In the genomic region with DNA sequence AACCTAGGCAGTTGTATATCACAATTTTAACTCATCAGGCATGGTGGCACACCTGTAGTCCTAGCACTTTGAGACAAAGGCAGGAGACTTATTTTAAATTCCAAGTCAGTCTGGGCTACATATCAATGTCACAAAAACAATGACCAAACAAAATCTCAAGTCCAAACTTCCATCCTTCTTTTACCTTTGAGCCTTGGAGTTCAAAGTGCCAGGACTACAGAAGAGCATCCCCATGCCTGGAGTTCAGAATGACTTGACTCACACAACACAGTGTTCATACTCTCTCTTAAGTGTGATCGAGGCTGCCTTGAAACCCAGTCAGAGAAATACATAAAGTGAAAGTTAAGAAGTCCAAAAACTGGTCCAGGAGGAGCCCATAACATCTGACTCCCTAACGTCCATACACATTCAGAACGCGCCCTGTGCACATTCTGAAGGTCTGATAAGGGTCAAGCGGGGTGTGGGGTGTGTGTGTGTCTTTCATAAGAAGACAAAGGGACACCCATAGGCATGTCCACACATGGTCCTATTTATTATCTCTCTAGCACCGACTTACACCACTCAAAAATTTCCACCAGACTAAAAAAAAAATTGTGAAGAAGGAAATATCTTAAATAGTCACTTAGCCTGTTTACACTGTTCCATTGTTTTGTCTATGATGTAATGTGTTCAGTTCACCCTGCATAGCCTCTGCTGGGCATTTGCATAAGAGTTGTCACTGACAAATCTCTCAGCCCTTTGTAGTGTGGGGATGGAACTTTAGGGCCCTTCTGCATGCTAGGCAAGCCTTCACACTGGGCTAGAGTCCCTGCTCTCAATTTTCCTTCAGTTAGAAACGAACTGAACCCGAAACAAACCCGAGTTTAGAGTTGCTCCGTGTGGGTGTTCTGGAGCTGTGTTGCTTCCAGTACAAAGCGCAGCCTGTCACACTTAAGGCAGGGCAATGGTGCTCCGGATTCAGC, we compare ENCODE assay signal across 8 mouse cellular contexts. TPM values are rescaled to one million over a fixed set of nuclear protein-coding genes. Genes with fewer than 3 reads are reported as not detected.
DNase-seq lines count a peak whose midpoint lies in the region; ATAC-seq and TF ChIP-seq lines count a peak whose summit lies in the region.

No protein-coding gene starts in this region.

- DNase-seq in frontal cortex, postnatal 10 days (ENCODE audit: low spot score in 2 of 2) = no peak
- DNase-seq in left cerebral cortex, adult 2 months (ENCODE audit: extremely low spot score in 1 of 2, low spot score in 2 of 2) = no peak
- DNase-seq in left cerebral cortex, postnatal 14 days (ENCODE audit: low spot score in 2 of 2) = no peak
- peak; percentile 30 for DNase-seq in kidney, postnatal 10 days
- no peak for DNase-seq in ovary, postnatal 36 days (ENCODE audit: low spot score)
- DNase-seq in testis, postnatal 10 days (ENCODE audit: low spot score) = no peak

- no peak overlapping the region for H3K4me3 ChIP-seq in left cerebral cortex, adult 2 months
- no peak overlapping the region for H3K4me3 ChIP-seq in stomach, embryonic 14.5 days (ENCODE audit: low read depth, low read length)

- no peaks in the 10 kb centered on the region for H3K27me3 ChIP-seq in stomach, embryonic 14.5 days (ENCODE audit: control insufficient read depth, insufficient read depth, low read length)

- TF ChIP-seq CTCF in left cerebral cortex, adult 2 months (IDR thresholded peaks at IDR 0.05) = no peak

- no peaks in the 10 kb centered on the region for H3K36me3 ChIP-seq in stomach, embryonic 14.5 days (ENCODE audit: control insufficient read depth, insufficient read depth, low read length)

- WGBS in stomach, embryonic 14.5 days = 67% methylated on average over 12 of the region's 12 CpGs

- intact Hi-C loops in left cerebral cortex, adult 2 months (cut with DNase I) = loop anchor here (10.0 kb wide), 1 partner anchor 685 kb away; no protein-coding TSS in a partner anchor
- intact Hi-C loops in left cerebral cortex, postnatal 14 days (cut with DNase I) = loop anchor here (5.0 to 10.0 kb wide), 2 partner anchors 32 to 75 kb away; partner anchors contain the start of gene Tjp2

- peak; percentile 74 for ATAC-seq in frontal cortex, adult (ENCODE audit: low TSS enrichment)
- no peak for ATAC-seq in stomach, embryonic 14.5 days (ENCODE audit: insufficient number of reproducible peaks, insufficient read depth, low FRiP score, low read depth)

- H3K27ac ChIP-seq in left cerebral cortex, adult 2 months = peak overlapping the region; percentile 50; the same call in 1 of the 2 replicates
- H3K27ac ChIP-seq in stomach, embryonic 14.5 days (ENCODE audit: low read length) = peak overlapping the region; percentile 10; the same call in 1 of the 2 replicates

- no peaks in the 10 kb centered on the region for H3K9me3 ChIP-seq in stomach, embryonic 14.5 days (ENCODE audit: control insufficient read depth, low read depth, low read length)

- no peak overlapping the region for H3K9ac ChIP-seq in stomach, embryonic 14.5 days (replicated peaks; ENCODE audit: low read depth, low read length)

- no peak overlapping the region for H3K4me2 ChIP-seq in stomach, embryonic 14.5 days (replicated peaks; ENCODE audit: low read depth, low read length)

- H3K4me1 ChIP-seq in stomach, embryonic 14.5 days (ENCODE audit: control insufficient read depth, insufficient read depth, low read length) = no peaks in the 10 kb centered on the region

RNA-seq across cellular contexts. Expression of gene Fxn, which starts 20.7 kb away (rescaled TPM):
- total RNA-seq in left cerebral cortex, adult 2 months (2021) = 1 to 10 TPM; 5.9 to 8.1 TPM
- 1 to 10 TPM; 7.6 to 8.9 TPM for total RNA-seq in left cerebral cortex, postnatal 14 days (2021)
- 44.1 and 49.6 TPM in 2 replicates for polyA plus RNA-seq in stomach, embryonic 14.5 days (2014; fragmentation: Nextera tagmentation; extraction: Ambion mirVana)

RNA-seq across cellular contexts. Expression of gene Tjp2, which starts 34.8 kb away (rescaled TPM):
- total RNA-seq in left cerebral cortex, adult 2 months (2021) = 10 to 100 TPM; 16.5 to 19.1 TPM
- total RNA-seq in left cerebral cortex, postnatal 14 days (2021) = 10 to 100 TPM; 17.6 to 19.5 TPM
- 35.7 and 38.6 TPM in 2 replicates for polyA plus RNA-seq in stomach, embryonic 14.5 days (2014; fragmentation: Nextera tagmentation; extraction: Ambion mirVana)
